19 mouse cellular contexts compared by ENCODE assay signal in genomic region chr7:37270841-37271240, GRCm38 (mm10).
DNase-seq lines count a peak whose midpoint lies in the region; ATAC-seq lines count a peak whose summit lies in the region.
"Had no signal": no experiment of that assay in that cellular context is flagged by ENCODE, and none has a peak within 500 bp of the region (broad histone marks: within the 10 kb centered on the region; RNA-seq: fewer than 3 reads in every experiment).

No protein-coding gene starts in this region.

- H3K4me1 ChIP-seq in midbrain, embryonic 11.5 days (ENCODE audit: control insufficient read depth, insufficient read depth, low read length), result no peaks in the 10 kb centered on the region
- H3K4me1 ChIP-seq in midbrain, embryonic 15.5 days, result no peaks in the 10 kb centered on the region

- DNase-seq in heart, adult 11 months, result peak; percentile 64
- no peak for DNase-seq in heart, adult 8-10 months (ENCODE audit: low spot score)
- DNase-seq in midbrain, embryonic 11.5 days (ENCODE audit: low spot score, missing footprints), result peak; percentile 54
- DNase-seq: adrenal gland, adult 2 months; adrenal gland, adult 8-10 months; adrenal gland, postnatal 10 days; adrenal gland, postnatal 14 days; adrenal gland, postnatal 25 days; adrenal gland, postnatal 36 days; B cell, adult 2 months; cerebellum, adult 11 months; cerebellum, adult 11-12 months; cerebellum, adult 18-20 months had no signal

- no peaks in the 10 kb centered on the region for H3K9me3 ChIP-seq in midbrain, embryonic 11.5 days (ENCODE audit: control insufficient read depth, low read length)
- no peaks in the 10 kb centered on the region for H3K9me3 ChIP-seq in midbrain, embryonic 15.5 days

- H3K36me3 ChIP-seq in midbrain, embryonic 11.5 days (ENCODE audit: control insufficient read depth, insufficient read depth, low read length), result no peaks in the 10 kb centered on the region
- no peaks in the 10 kb centered on the region for H3K36me3 ChIP-seq in midbrain, embryonic 15.5 days (replicated peaks)
- H3K36me3 ChIP-seq: G1E had no signal

- no peaks in the 10 kb centered on the region for H3K27me3 ChIP-seq in midbrain, embryonic 11.5 days (ENCODE audit: control insufficient read depth, insufficient read depth, low read length)
- H3K27me3 ChIP-seq in midbrain, embryonic 15.5 days (replicated peaks), result no peaks in the 10 kb centered on the region
- H3K27me3 ChIP-seq: CH12.LX had no signal

- H3K4me2 ChIP-seq in midbrain, embryonic 11.5 days, result no peak overlapping the region
- H3K4me2 ChIP-seq in midbrain, embryonic 15.5 days, result no peak overlapping the region

- ATAC-seq in midbrain, embryonic 11.5 days (ENCODE audit: low FRiP score), result no peak
- ATAC-seq in midbrain, embryonic 15.5 days (replicated peaks), result no peak
- ATAC-seq: activated CD4-positive, CD25-positive, alpha-beta regulatory T cell, adult 4 months; CD4-positive, CD25-positive, alpha-beta regulatory T cell, adult 4 months; Patski had no signal

- H3K9ac ChIP-seq in midbrain, embryonic 11.5 days (ENCODE audit: low read length), result no peak overlapping the region
- no peak overlapping the region for H3K9ac ChIP-seq in midbrain, embryonic 15.5 days

- 89% methylated on average over 3 of the region's 3 CpGs for WGBS in midbrain, embryonic 11.5 days
- 86% methylated on average over 3 of the region's 3 CpGs for WGBS in midbrain, embryonic 15.5 days

- no peak overlapping the region for H3K4me3 ChIP-seq in midbrain, embryonic 11.5 days (ENCODE audit: low read depth, low read length)
- H3K4me3 ChIP-seq in midbrain, embryonic 15.5 days, result no peak overlapping the region

- H3K27ac ChIP-seq in midbrain, embryonic 11.5 days (ENCODE audit: low read depth, low read length), result no peak overlapping the region
- no peak overlapping the region for H3K27ac ChIP-seq in midbrain, embryonic 15.5 days
